Mouse (Mus musculus): Measurements from ENCODE around the gene Frmpd3. TPM values are rescaled to one million over a fixed set of nuclear protein-coding genes. Genes with fewer than 3 reads are reported as not detected.
A peak's percentile ranks its signal among the peaks of the same experiment; 100 is the strongest.
"Not testable (repeated sequence)": the region's sequence is repeated elsewhere in the genome, so short reads cannot be mapped to it uniquely, and the experiment has no call there.

Gene Frmpd3
- not detected for total RNA-seq (2021)
- long read RNA-seq, experiment 1, result 0 reads
- long read RNA-seq, experiment 2, result 0 reads

- TF ChIP-seq CTCF (IDR thresholded peaks at IDR 0.05), result no peak
- no peak for DNase-seq
- Histone ChIP-seq H3K4me3 (peak within 1 kb of the TSS; percentile 53), H3K27ac (no peak within 1 kb of the TSS)
- intact Hi-C loops (cut with DNase I), result no loop called here
Measured at GRCm38 (mm10) chrX:140341656-140342392, at the start of gene Frmpd3. TSS of gene Frmpd3 (plus strand) at chrX:140342263.

GRCm38 (mm10) chrX:140303731-140304130, 38.3 kb upstream of the Frmpd3 start:
- no peak for DNase-seq
- TF ChIP-seq CTCF (IDR thresholded peaks at IDR 0.05), result no peak
- Histone ChIP-seq H3K27ac (no peak overlapping the region), H3K4me3 (no peak overlapping the region)
- intact Hi-C loops (cut with DNase I), result no loop called here

- H3K4me3 ChIP-seq, result no peak overlapping the region
- TF ChIP-seq CTCF (IDR thresholded peaks at IDR 0.05), result no peak
- DNase-seq, result no peak
- intact Hi-C loops (cut with DNase I), result no loop called here
- H3K27ac ChIP-seq, result no peak overlapping the region
Measured at GRCm38 (mm10) chrX:140305652-140306051, 36.4 kb upstream of the Frmpd3 start.

DNA sequence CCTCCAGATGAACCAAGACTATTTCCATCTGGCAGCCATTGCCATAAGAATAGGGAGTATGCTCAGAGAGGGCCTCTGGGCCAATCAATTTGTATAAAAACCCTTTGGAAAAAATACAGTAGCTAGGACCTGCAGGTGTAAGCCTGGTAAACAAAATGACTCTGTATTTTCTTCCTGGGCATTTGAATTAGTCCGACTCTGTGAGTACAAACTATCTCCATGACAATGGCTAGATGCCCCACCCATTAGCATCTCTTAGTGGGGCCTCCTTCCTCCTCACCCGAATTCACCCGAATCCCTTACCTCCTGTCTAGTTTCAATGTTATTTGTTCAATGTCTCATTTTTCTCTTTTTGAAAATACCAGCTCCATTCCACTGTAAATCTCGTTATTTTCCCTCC, 24.1 kb upstream of the Frmpd3 start:
- no peak for TF ChIP-seq CTCF (IDR thresholded peaks at IDR 0.05)
- Histone ChIP-seq H3K4me3 (no peak overlapping the region), H3K27ac (no peak overlapping the region)
- intact Hi-C loops (cut with DNase I), result no loop called here
- no peak for DNase-seq

DNA sequence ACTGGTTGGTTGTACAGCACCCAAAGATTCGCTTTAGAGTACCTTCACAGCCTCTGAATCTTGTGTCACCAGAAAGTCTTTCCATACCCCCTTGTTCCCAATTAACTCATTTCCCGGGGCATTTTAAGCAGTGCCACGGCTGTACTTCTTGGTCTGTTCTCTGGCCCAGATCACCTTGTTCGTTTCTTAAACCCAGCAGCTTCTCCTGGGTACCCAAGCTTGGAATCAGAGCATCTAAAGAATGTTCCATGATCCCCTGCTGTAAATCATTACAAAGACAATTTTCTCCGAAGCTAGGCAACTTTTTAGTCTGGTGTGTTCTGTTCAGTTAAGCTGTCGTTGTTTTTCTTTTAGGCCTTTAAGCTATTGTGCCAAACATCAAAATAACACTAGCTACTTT, 22.9 kb upstream of the Frmpd3 start:
- no peak for DNase-seq
- Histone ChIP-seq H3K4me3 (no peak overlapping the region), H3K27ac (no peak overlapping the region)
- intact Hi-C loops (cut with DNase I), result no loop called here
- no peak for TF ChIP-seq CTCF (IDR thresholded peaks at IDR 0.05)

DNA sequence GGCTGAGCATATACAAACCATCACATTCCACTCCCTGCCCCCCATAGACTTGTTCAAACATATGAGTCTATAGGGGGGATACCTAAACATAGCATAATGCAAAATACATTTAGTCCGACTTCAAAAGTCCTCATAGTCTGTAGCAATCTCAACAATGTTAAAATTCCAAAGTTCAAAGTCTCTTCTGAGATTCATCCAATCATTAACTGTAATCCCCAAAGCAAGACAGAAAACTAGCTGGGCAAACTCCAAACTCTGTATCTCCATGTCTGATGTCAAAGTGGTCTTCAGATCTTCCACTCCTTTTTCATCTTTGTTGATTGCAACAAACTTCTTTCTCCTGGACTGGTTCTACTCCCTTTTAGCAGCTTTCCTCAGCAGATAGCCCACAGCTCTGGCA, 21.4 kb upstream of the Frmpd3 start:
- H3K4me3 ChIP-seq; H3K27ac ChIP-seq; DNase-seq; intact Hi-C loops (cut with DNase I): not testable (repeated sequence)

DNA sequence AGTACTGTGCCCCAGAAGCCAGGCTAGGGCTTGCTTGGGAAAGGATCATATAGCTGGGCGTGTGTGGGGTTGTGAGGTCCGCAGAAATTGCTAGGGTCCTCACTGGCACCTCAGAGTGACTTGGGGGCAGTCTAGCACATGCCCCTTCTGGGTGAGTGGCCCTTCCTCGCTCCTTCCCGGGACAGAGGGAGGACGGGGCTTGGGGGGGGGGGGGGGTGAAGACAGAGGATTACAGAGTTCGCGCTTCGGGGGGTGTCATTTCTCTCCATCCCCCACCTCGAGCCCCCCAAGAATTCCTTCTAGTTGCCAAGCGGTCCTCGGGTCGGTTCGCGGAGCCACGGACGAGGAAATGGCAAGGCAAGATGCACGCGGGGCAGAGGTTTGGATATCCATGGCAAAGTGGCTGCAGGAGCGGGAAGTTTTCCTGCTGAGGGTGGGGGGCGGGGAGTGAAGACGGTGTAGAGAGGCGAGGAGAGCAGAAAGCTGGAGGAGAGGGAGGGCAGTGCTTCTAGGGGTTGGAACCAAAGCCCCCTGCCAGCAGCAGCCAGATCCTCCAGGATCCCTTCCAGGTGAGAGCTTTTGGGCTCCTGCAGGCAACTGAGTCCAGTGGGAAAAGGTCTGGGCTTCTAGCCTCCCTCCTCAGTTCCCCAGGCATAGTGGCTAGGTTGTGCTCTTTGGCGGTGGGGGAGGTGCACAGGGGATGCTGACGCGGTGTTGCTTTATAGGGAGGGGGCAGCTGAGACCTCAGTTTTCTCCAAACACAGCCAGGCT, 515 bp downstream of the Frmpd3 start:
- no peak for TF ChIP-seq CTCF (IDR thresholded peaks at IDR 0.05)
- Histone ChIP-seq H3K27ac (no peak overlapping the region), H3K4me3 (peak overlapping the region; percentile 53)
- no peak for DNase-seq
- intact Hi-C loops (cut with DNase I), result no loop called here

DNA sequence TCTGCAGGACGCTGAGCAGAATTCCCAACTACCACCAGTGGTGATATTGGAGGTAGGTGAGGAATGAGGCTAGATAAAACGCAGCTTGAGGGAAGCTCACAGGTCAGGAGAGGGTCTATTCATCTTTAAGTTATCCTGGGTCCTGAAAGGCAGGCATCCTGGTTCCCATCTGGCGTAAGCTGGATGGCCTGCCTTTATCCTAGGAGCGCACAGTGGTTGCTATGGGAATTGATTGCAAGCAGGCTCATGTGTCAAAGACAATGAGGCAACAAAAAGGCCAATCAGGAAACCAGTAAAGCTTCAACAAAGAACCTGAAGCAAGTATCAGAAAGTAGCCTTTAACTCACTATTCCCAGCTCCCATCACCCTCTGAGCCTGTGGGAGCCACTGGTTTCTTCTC, 33.6 kb downstream of the Frmpd3 start:
- H3K4me3 ChIP-seq, result no peak overlapping the region
- TF ChIP-seq CTCF (IDR thresholded peaks at IDR 0.05), result no peak
- H3K27ac ChIP-seq, result no peak overlapping the region
- no peak for DNase-seq
- intact Hi-C loops (cut with DNase I), result no loop called here

- DNase-seq, result no peak
- no peak for TF ChIP-seq CTCF (IDR thresholded peaks at IDR 0.05)
- H3K4me3 ChIP-seq, result no peak overlapping the region
- H3K27ac ChIP-seq, result no peak overlapping the region
- intact Hi-C loops (cut with DNase I), result no loop called here
Measured at GRCm38 (mm10) chrX:140399986-140400385, 57.9 kb downstream of the Frmpd3 start.

GRCm38 (mm10) chrX:140402904-140403303, 60.8 kb downstream of the Frmpd3 start:
- H3K4me3 ChIP-seq, result no peak overlapping the region
- peak; percentile 26; the same call in 1 of the 2 replicates for TF ChIP-seq CTCF (IDR thresholded peaks at IDR 0.05)

DNA sequence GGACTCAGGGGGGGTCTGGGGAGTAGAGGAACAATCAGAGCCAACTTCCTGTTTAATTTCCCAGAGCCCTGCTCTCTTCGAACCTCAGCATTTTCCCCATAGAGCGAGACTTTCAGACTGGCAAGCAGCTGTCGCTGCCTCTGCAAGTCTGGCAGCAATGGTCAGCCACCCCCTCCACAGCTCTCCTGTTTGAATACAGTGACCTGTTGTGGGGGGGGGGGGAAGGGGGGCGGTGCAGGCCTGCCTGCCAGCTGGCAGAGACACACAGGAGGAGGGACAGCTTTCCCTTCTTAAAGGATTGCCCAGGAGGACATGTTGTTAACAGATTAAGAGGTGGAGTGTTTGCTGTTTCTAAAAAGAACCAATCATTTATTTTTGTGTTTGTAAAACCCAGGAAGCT, 64.0 kb downstream of the Frmpd3 start:
- intact Hi-C loops (cut with DNase I), result no loop called here
- no peak for TF ChIP-seq CTCF (IDR thresholded peaks at IDR 0.05)
- H3K27ac ChIP-seq, result no peak overlapping the region
- H3K4me3 ChIP-seq, result no peak overlapping the region
- DNase-seq, result no peak

More at GRCm38 (mm10) chrX:140402904-140403303, 60.8 kb downstream of the Frmpd3 start:
- intact Hi-C loops (cut with DNase I), result no loop called here
- DNase-seq, result peak; percentile 16
- no peak overlapping the region for H3K27ac ChIP-seq

DNA sequence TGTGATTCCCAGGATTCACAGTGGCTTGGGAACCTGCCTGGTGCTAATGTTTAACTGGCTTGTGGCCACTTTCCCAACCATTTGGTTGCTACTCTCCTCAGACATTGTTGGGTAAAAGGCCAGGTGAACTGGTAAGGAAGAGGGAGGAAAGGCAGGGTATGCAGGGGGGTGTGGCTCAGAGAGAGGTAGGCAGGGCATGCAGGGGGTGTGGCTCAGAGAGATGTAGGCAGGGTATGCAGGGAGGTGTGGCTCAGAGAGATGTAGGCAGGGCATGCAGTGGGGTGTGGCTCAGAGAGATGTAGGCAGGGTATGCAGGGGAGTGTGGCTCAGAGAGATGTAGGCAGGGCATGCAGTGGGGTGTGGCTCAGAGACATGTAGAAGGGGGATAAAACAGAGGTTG, 64.4 kb downstream of the Frmpd3 start:
- Histone ChIP-seq H3K4me3 (no peak overlapping the region), H3K27ac (no peak overlapping the region)
- intact Hi-C loops (cut with DNase I), result no loop called here
- no peak for DNase-seq
- TF ChIP-seq CTCF (IDR thresholded peaks at IDR 0.05), result no peak

DNA sequence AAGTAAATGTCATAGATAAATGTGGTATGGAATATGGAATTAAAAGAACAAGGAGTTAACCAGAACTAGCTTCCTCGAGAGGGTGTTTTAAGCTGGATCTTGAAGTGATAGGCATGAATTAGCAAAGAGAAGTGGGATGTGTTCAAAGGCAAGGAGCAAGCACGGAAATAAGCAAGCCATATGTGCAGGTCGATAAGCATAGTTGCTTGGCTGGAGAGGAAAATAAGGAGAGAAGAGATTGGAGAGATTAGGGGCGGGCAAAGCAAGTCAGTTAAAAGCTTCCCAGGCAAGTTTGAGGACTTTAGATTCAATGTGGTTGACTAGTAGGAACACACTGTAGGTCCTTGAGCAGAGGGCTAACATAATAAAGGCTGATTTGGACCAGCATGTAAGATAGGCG, 65.5 kb downstream of the Frmpd3 start:
- no peak overlapping the region for H3K27ac ChIP-seq
- TF ChIP-seq CTCF (IDR thresholded peaks at IDR 0.05), result no peak
- no peak overlapping the region for H3K4me3 ChIP-seq
- no peak for DNase-seq
- intact Hi-C loops (cut with DNase I), result no loop called here

Data from gastrocnemius, adult 2 months (tissue).